Mouse (Mus musculus): ENCODE measurements around the gene Gm8994. TPM values are rescaled to one million over a fixed set of nuclear protein-coding genes. Genes with fewer than 3 reads are reported as not detected.

Gene Gm8994
- total RNA-seq, 4 experiments from 2014 or later: not detected

- no peak for DNase-seq (ENCODE audit: low spot score)
Measured at GRCm38 (mm10) chr6:136363313-136363712, 36.0 kb downstream of the Gm8994 start.

GRCm38 (mm10) chr6:136364008-136364407 lies 36.7 kb downstream of the Gm8994 start:
- no peak for DNase-seq (ENCODE audit: low spot score)

GRCm38 (mm10) chr6:136364430-136365098 lies 37.2 kb downstream of the Gm8994 start:
- no peak for DNase-seq (ENCODE audit: low spot score)

GRCm38 (mm10) chr6:136376097-136376496 lies 48.8 kb downstream of the Gm8994 start:
- DNase-seq (ENCODE audit: low spot score): no peak

Other genes with a start within 250 kb of the Gm8994 start
- under 1 TPM in 3 of 4 experiments, not detected in 1; under 0.01 to 0.03 (median 0.03) TPM for gene Grin2b, start 154.0 kb upstream of the Gm8994 start, total RNA-seq (2022)
- not detected for gene E330021D16Rik, start 88.0 kb downstream of the Gm8994 start, total RNA-seq (2022)
- gene Atf7ip, start 178.6 kb downstream of the Gm8994 start, total RNA-seq (2022): 10 to 100 TPM; 68.3 to 94.1 (median 76.8) TPM